8 mouse cellular contexts compared by ENCODE assay signal in the genomic region with DNA sequence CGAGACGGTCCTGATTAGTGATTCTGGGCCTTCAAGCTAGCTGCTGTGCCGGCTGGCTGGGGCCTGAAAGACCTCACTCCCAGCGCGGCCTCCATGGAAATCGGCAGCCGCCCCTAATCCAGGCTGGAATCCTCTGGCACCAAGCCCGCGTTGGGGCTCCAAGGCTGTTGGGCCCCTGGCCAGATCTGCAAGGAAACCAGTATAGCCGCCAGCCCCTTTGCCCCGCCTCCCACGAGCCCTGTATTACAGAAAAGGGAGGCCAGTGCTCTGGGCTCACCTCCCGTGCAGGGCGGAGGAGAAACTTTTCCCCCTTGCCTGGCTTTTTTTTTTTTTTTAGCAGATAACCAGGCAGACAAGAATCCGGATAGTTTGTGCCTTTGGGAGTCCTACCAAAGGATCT. TPM values are rescaled to one million over a fixed set of nuclear protein-coding genes. Genes with fewer than 3 reads are reported as not detected.
DNase-seq lines count a peak whose midpoint lies in the region; ATAC-seq and TF ChIP-seq lines count a peak whose summit lies in the region.

No protein-coding gene starts in this region.

- H3K4me3 ChIP-seq in cortical plate, adult 2 months (ENCODE audit: insufficient read depth, low read length): peak overlapping the region; percentile 37
- peak overlapping the region; percentile 74 for H3K4me3 ChIP-seq in midbrain, embryonic 10.5 days

- H3K27me3 ChIP-seq in midbrain, embryonic 10.5 days (ENCODE audit: low read depth, poor library complexity, severe bottlenecking): no peaks in the 10 kb centered on the region

- H3K36me3 ChIP-seq in midbrain, embryonic 10.5 days: peaks cover 32% of the 10 kb centered on the region

- DNase-seq in adrenal gland, adult (ENCODE audit: inconsistent age in 2 of 2, low spot score in 1 of 2): peak; percentile 95 to 98
- DNase-seq in gastrocnemius, adult 8-10 months (ENCODE audit: low spot score in 2 of 2): peak; percentile 90 to 94
- peak; percentile 78 for DNase-seq in induced T-regulatory cell, adult 2 months (ENCODE audit: low read depth)
- DNase-seq in left cerebral cortex, postnatal 14 days (ENCODE audit: low spot score in 2 of 2): peak; percentile 83 to 90
- DNase-seq in midbrain, embryonic 10.5 days (ENCODE audit: low spot score): peak; percentile 80
- peak; percentile 65 to 72 for DNase-seq in spleen, adult 18-20 months

- peak overlapping the region; percentile 81 for H3K27ac ChIP-seq in cortical plate, adult 2 months (ENCODE audit: insufficient read depth, low read length)
- peak overlapping the region; percentile 100 for H3K27ac ChIP-seq in midbrain, embryonic 10.5 days (replicated peaks)

- no peak for TF ChIP-seq POLR2A in cortical plate, adult 2 months (IDR thresholded peaks at IDR 0.05; ENCODE audit: extremely low read depth, insufficient read depth, low read length)

- no peak for TF ChIP-seq CTCF in cortical plate, adult 2 months (IDR thresholded peaks at IDR 0.05; ENCODE audit: extremely low read depth, insufficient read depth, low read length)

- intact Hi-C loops in left cerebral cortex, postnatal 14 days (cut with DNase I): no loop called here

- H3K4me1 ChIP-seq in cortical plate, adult 2 months (ENCODE audit: control insufficient read depth, insufficient read depth, low read length): peaks cover 23% of the 10 kb centered on the region
- peaks cover 68% of the 10 kb centered on the region for H3K4me1 ChIP-seq in midbrain, embryonic 10.5 days

- no peaks in the 10 kb centered on the region for H3K9me3 ChIP-seq in midbrain, embryonic 10.5 days (replicated peaks)

- ATAC-seq in megakaryocyte-erythroid progenitor cell, adult 5-6 weeks (replicated peaks; ENCODE audit: low FRiP score, low TSS enrichment, poor library complexity, severe bottlenecking): no peak

- under 1% methylated on average over 15 of the region's 15 CpGs for WGBS in midbrain, embryonic 10.5 days

RNA-seq across cellular contexts. Expression of gene Ptbp1, which starts 0.8 kb away (rescaled TPM):
- polyA plus RNA-seq in cortical plate, adult 2 months (2012; rRNA removed): 53.3 and 54.1 TPM in 2 replicates
- 10 to 100 TPM; 11.8 to 19.3 (median 14.8) TPM for total RNA-seq in gastrocnemius, adult 8-10 months (2022)
- 10 to 100 TPM; 52.1 to 61.1 TPM for total RNA-seq in left cerebral cortex, postnatal 14 days (2021)
- 296 and 334 TPM in 2 replicates for polyA plus RNA-seq in midbrain, embryonic 10.5 days (2016; fragmentation: Nextera tagmentation; extraction: Ambion mirVana)
- 423 and 470 TPM in 2 replicates for total RNA-seq in megakaryocyte-erythroid progenitor cell, adult 5-6 weeks (2014; fragmentation: Nextera tagmentation)
- total RNA-seq in megakaryocyte-erythroid progenitor cell, adult 5-6 weeks (2017): 149 and 201 TPM in 2 replicates

RNA-seq across cellular contexts. Expression of gene Prtn3, which starts 20.9 kb away (rescaled TPM):
- 4.3 and 5.2 TPM in 2 replicates for polyA plus RNA-seq in cortical plate, adult 2 months (2012; rRNA removed)
- not detected for total RNA-seq in gastrocnemius, adult 8-10 months (2022)
- 1 to 10 TPM; 2.3 to 3.1 TPM for total RNA-seq in left cerebral cortex, postnatal 14 days (2021)
- polyA plus RNA-seq in midbrain, embryonic 10.5 days (2016; fragmentation: Nextera tagmentation; extraction: Ambion mirVana): 8.0 and 13.5 TPM in 2 replicates
- total RNA-seq in megakaryocyte-erythroid progenitor cell, adult 5-6 weeks (2014; fragmentation: Nextera tagmentation): 2.5 and 8.7 TPM in 2 replicates
- total RNA-seq in megakaryocyte-erythroid progenitor cell, adult 5-6 weeks (2017): 0.56 and 5.9 TPM in 2 replicates

RNA-seq across cellular contexts. Expression of gene Plppr3, which starts 21.0 kb away (rescaled TPM):
- 79.9 and 80.5 TPM in 2 replicates for polyA plus RNA-seq in cortical plate, adult 2 months (2012; rRNA removed)
- total RNA-seq in gastrocnemius, adult 8-10 months (2022): under 1 TPM in 1 of 4 experiments, not detected in 3; 0.40 TPM
- 10 to 100 TPM; 68.3 to 71.2 TPM for total RNA-seq in left cerebral cortex, postnatal 14 days (2021)
- polyA plus RNA-seq in midbrain, embryonic 10.5 days (2016; fragmentation: Nextera tagmentation; extraction: Ambion mirVana): 110 and 169 TPM in 2 replicates
- total RNA-seq in megakaryocyte-erythroid progenitor cell, adult 5-6 weeks (2014; fragmentation: Nextera tagmentation): not detected in 2 replicates
- 5.8 and 15.0 TPM in 2 replicates for total RNA-seq in megakaryocyte-erythroid progenitor cell, adult 5-6 weeks (2017)

RNA-seq across cellular contexts. Expression of gene Misp, which starts 32.6 kb away (rescaled TPM):
- polyA plus RNA-seq in cortical plate, adult 2 months (2012; rRNA removed): 0.13 and 0.21 TPM in 2 replicates
- not detected for total RNA-seq in gastrocnemius, adult 8-10 months (2022)
- total RNA-seq in left cerebral cortex, postnatal 14 days (2021): under 1 TPM; 0.59 to 0.72 TPM
- polyA plus RNA-seq in midbrain, embryonic 10.5 days (2016; fragmentation: Nextera tagmentation; extraction: Ambion mirVana): 0.46 and 0.67 TPM in 2 replicates
- not detected in 2 replicates for total RNA-seq in megakaryocyte-erythroid progenitor cell, adult 5-6 weeks (2014; fragmentation: Nextera tagmentation)
- not detected in 2 replicates for total RNA-seq in megakaryocyte-erythroid progenitor cell, adult 5-6 weeks (2017)

RNA-seq across cellular contexts. Expression of gene Elane, which starts 32.7 kb away (rescaled TPM):
- polyA plus RNA-seq in cortical plate, adult 2 months (2012; rRNA removed): not detected in 2 replicates
- total RNA-seq in gastrocnemius, adult 8-10 months (2022): not detected
- not detected for total RNA-seq in left cerebral cortex, postnatal 14 days (2021)
- polyA plus RNA-seq in midbrain, embryonic 10.5 days (2016; fragmentation: Nextera tagmentation; extraction: Ambion mirVana): 0.16 and 0.46 TPM in 2 replicates
- 10.5 TPM in 1 of 2 replicates, not detected in the other for total RNA-seq in megakaryocyte-erythroid progenitor cell, adult 5-6 weeks (2014; fragmentation: Nextera tagmentation)
- total RNA-seq in megakaryocyte-erythroid progenitor cell, adult 5-6 weeks (2017): 0.23 and 1.3 TPM in 2 replicates

Comparison
In these comparisons a context has a peak if more than half of its experiments do, and no peak if none do; other contexts are left out.
1. RNA of gene Plppr3, which starts 21.0 kb away (total RNA-seq): 68.3 to 71.2 TPM in left cerebral cortex, postnatal 14 days; 5.8 to 15.0 TPM in megakaryocyte-erythroid progenitor cell, adult 5-6 weeks and 0.40 TPM in gastrocnemius, adult 8-10 months; every median in the first group is over 4 times any median in the second.
2. Peak in every context shown above with its lines, with median percentiles within 50 percentile points of each other: DNase-seq.